Mouse (Mus musculus): ENCODE data around the gene Fundc2.
A peak's percentile ranks its signal among the peaks of the same experiment; 100 is the strongest.

Gene Fundc2

DNA sequence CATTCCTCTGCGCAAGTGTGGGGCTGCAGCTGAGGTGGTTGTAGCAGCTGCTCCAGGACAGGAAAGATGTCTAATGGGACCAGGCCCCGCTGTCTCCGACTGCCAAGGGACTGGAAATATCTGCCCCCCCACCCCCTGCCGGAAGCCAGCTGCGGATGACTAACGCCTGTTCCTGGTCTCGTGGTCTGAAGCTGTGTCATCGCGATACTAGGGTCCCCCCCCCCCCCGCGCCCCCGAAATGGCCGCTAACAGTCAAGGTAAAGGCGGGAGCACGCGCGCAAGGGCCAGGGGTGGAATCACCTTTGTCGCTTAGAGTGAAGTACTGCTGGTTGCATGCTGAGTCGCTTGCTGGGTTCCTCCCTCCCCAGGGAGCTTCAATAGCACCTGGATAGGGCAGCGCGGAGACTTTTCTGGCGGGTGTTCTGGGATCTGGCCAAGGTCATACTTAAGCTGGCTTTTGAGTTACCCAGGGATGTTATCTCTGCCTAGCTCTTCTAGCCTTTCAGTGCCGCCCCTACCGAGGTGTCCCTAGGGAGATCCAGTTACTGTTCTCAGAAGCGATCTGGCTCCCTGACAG lies at the start of gene Fundc2, which contains the start of gene F8:
Fundc2 (plus strand) TSS at position 205 of the 577 bp plus-strand sequence.
F8 (minus strand) TSS at position 421 of the 577 bp plus-strand sequence.
- DNase-seq (ENCODE audit: extremely low read depth, low read depth), result peak; percentile 83

DNA sequence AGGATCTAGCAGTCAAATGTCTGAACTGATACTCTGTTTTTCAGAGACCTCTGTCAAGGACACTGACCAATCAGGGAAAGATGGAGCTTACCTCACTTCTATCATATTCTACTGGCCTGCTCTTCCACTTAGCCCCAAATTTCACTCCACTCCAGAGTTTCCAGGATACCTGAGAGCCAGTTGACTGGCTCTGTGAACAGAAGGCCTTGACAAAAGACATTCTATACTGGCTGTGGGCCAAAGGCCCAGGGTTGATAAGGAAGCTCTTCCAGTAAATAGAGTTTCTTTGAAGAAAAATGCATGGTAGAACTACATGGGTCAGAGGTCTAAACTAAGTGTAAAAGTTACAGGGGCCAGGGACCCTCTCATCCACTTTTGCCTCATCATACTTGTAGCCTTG lies 12.0 kb upstream of the Fundc2 start:
- DNase-seq (ENCODE audit: extremely low read depth, low read depth), result peak; percentile 30

DNA sequence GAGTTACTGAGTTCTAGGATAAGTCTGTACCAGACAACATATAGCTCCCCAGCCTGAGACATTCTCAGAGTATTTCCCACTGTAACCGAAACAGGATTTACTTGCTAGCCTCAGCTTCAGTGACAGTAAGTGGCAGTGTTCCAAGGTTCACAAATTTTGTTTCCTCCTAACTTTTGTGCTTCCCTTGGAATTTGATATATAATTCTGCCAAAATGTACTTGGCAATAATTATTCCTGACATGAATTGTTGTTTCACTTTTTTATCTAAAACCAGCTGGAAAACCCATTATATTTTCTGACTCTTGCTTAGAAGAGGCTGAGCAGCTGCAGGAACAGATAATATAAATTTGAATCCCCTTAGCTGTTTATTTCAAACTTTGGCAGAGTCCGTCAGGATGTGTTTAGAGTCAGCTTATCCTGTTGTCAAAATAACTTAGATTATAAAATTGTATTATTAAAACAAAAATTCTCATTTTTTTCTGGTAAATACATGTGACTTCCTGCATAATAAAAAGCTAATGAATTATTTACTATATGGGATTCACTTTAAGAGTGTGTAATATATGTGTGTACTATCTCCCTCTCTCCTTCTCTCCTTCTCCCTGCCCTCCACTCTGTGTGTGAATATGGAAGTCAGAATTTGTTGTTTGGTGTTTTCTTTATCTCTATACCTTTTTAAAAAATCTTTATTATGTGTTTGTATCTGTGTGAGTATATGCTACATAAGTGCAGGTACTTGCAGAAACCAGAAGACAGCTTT lies 9.4 kb upstream of the Fundc2 start:
- DNase-seq (ENCODE audit: extremely low read depth, low read depth), result no peak

DNA sequence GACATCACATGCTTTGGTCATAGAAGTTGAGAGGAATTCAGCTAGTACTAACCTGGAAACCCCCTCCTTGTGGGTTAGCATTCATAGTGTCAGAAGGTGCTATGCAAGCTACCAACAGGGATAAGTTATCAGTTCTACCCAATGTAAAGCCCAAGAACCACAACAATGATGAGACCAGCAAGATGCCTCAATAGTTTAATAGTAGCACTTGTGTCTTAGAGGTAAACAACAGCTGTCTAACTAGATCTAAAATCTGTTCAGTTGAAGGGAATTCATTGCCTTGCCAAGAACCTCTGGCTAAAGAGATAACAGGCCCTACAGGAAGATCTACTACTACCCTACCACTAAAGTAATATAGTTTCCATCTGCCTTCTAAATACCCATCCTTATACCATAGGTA lies 5.4 kb upstream of the Fundc2 start:
- peak; percentile 23 for DNase-seq (ENCODE audit: extremely low read depth, low read depth)

DNA sequence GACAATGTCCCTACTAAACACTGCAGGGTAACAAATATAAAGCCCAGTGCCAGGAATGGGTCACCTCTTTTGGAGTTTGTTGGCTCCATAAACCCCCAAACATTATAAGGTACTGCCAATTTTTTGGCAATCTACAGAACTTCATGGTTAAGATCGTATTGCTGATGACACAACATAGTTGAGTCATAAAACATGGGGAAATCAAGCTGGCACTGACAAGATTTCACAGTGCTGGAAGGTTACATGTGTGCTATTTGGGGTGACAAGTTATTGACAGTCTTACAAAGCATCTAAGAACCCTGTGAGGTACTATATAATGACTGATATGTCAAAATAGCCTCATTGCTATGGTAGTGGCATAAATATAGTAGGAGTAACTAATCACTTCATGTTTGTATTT lies 1.0 kb upstream of the Fundc2 start:
- no peak for DNase-seq (ENCODE audit: extremely low read depth, low read depth)

DNA sequence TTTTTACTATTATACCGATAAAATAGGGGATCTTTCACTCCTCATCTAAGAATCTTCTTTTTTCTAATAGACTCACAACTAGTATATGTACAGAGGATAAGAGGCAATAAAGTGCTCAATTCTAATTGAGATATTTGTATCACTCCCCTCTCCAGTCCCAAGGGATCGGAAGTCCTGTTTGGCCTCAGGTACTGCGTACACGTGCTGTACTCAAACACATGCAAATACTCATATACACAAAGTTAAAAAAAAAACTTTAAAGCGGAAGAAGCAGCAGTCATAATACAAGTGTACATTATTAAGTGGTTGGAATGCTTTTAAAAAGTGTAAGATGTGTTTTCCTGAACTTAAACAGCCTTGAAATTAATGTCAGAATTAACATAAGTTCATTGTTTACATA lies 500 bp upstream of the Fundc2 start:
- no peak for DNase-seq (ENCODE audit: extremely low read depth, low read depth)

DNA sequence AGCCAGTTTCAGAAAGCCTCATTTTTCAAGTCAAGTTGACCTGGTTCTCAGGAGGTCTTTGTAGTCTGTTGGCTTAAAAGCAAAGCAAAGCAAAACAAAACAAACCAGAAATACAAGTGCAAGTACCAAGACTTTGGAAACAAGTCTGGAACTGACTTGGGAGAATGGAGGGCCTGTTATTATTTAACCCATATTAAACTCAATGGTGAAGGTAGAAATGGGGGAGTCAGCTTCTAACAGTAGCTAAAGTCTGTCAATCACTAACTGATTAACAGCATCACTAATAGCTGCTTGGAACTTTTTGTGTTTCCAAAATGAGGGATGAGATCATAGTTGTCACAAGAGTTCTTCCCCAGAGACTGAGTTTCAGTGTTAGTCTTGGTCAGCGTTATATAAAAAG lies 17.3 kb downstream of the Fundc2 start:
- no peak for DNase-seq (ENCODE audit: extremely low read depth, low read depth)

DNA sequence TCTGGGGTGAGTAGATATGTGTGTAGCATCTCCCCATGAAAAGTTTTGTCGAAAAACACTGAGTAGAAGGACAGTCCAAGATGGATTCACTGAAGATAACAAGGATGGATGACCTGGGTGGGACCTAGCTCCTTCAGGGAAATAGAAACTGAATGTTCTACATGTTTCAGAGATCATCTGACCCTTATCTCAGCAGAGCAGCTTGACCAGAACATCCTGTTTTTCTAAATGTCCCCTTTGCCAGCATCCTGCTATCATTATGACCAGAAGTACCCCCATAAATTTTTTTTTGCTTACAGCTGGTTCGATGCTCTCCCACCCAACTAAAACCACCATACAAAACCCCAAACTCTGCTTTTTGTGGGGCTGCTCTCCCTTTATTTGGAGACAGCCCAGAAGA lies 20.5 kb downstream of the Fundc2 start:
- peak; percentile 77 for DNase-seq (ENCODE audit: extremely low read depth, low read depth)

DNA sequence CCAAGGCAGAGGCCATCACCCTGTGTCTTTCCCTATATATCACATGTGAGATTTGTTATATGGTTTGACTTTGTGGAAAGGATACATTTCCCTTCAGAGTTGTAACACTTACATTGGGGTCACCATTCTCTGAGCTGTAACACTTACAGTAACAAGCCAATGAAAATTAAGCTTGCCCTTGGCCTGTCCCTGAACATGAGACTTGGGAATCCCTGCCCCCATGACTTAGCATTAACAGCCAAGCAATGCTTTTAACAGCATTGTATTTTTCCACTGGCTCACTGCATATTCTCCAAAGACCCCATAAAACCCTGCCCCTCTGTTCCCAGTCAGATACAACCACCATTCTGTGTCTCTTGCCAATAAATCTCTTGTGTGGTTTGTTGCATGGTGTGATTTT lies 21.2 kb downstream of the Fundc2 start:
- no peak for DNase-seq (ENCODE audit: extremely low read depth, low read depth)

DNA sequence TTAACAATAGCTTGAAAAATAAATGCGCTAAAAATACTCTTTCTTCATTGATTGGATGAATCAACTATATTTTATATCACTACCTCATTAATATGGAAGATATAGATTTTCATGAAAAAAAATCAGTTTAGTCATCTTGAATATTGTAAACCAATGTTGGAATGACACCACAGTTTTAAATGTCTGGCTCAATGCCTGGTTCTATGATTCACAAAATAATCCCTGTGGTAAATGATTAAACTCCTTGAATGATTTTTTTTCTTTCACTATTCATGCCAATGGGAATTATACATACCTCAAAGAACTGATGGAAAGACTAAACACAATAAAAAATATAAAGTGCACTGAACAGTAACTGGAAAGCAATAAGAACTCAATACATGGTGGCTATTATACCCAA lies 27.5 kb downstream of the Fundc2 start:
- no peak for DNase-seq (ENCODE audit: extremely low read depth, low read depth)

DNA sequence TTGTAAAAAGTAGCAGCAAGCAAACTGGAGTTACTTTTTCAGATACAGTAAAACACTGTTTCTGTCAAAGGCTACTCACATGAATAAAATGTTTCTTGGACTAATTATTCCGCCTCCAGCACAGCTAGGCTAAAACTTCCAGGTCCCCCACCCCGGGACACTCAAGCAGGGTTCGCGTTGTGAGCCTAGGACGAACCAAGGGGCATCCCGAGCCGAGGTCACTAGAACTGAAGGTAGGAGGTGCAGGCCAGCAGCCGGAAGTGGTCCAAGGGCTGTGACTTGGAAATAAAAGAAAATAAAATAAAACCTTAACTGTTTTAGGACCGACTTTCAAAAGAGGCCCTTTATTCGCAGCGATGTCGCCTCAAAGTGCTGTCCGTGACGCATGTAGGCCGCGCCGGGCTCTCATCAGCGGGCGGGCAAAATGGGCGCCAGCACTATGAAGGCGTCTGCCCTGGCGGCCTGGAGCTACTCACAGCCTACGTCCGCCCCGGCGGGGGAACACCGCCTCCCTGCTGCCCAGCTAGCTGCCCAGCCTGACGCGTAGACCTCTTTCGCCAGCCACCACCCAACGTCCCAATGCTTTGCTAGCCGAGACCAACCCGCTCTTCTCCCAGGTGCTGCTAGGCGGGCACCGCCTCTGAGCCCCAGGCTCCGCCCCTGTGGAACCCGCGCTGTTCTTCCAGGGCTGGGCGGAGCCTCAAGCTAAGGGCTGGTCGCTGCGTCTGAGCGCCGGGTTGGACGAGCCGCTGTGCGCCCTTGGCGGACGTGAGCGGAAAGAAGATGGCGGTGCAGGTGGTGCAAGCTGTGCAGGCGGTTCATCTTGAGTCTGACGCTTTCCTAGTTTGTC lies 34.0 kb downstream of the Fundc2 start, which contains the start of the genes Cmc4, Mtcp1 and Brcc3:
Cmc4 (minus strand) TSS at position 649 of the 850 bp plus-strand sequence.
Mtcp1 (minus strand) TSS at position 653 of the 850 bp plus-strand sequence.
Brcc3 (plus strand) TSS at position 693 of the 850 bp plus-strand sequence.
- peak; percentile 83 for DNase-seq (ENCODE audit: extremely low read depth, low read depth)
